Mouse (Mus musculus) CH12.LX (cell line): ENCODE measurements around the gene Nol4l.

ENCODE experiments used
- CTCF ChIP-seq, 2 experiments: IDR thresholded peaks in 1 of 2; conservative IDR thresholded peaks in 1 of 2; 2 replicates each; pipeline ENCODE4 v1.5.1; 2011 to 2012; ENCODE audit warnings: low read depth in 2 of 2, low read length in 2 of 2, improper control_type of control experiment in 1 of 2, inconsistent platforms in 1 of 2, mild to moderate bottlenecking in 1 of 2, moderate library complexity in 1 of 2
- ELF1 ChIP-seq: IDR thresholded peaks from 2 replicates; pipeline ENCODE4 v1.6.1; 2014; ENCODE audit warnings: low read depth, mild to moderate bottlenecking, inconsistent platforms, low read length, improper control_type of control experiment
- EP300 ChIP-seq: IDR thresholded peaks from 2 replicates; pipeline ENCODE4 v1.6.1; 2011; ENCODE audit warnings: low read length, improper control_type of control experiment
- HCFC1 ChIP-seq: IDR thresholded peaks from 2 replicates; pipeline ENCODE4 v1.6.1; 2012; ENCODE audit warnings: low read depth, mild to moderate bottlenecking, inconsistent platforms, low read length, improper control_type of control experiment
- JUND ChIP-seq: conservative IDR thresholded peaks from 2 replicates; pipeline ENCODE4 v1.6.1; 2011; ENCODE audit warnings: low read depth, low read length, improper control_type of control experiment
- MXI1 ChIP-seq: IDR thresholded peaks from 2 replicates; pipeline ENCODE4 v1.6.1; 2011; ENCODE audit warnings: mild to moderate bottlenecking, low read depth, low read length, improper control_type of control experiment
- MYC ChIP-seq: IDR thresholded peaks from 2 replicates; pipeline ENCODE4 v1.6.1; 2011; ENCODE audit warnings: low read depth, mild to moderate bottlenecking, improper control_type of control experiment, low read length
- NRF1 ChIP-seq: IDR thresholded peaks from 2 replicates; pipeline ENCODE4 v1.6.1; 2014; ENCODE audit warnings: low read depth, mild to moderate bottlenecking, inconsistent platforms, low read length, improper control_type of control experiment, moderate library complexity
- POLR2A ChIP-seq: IDR thresholded peaks from 2 replicates; pipeline ENCODE4 v1.6.1; 2011; ENCODE audit warnings: low read depth, mild to moderate bottlenecking, improper control_type of control experiment, low read length
- SIN3A ChIP-seq: IDR thresholded peaks from 2 replicates; pipeline ENCODE4 v1.6.1; 2012; ENCODE audit warnings: low read length, improper control_type of control experiment, inconsistent platforms
- TCF12 ChIP-seq: IDR thresholded peaks from 2 replicates; pipeline ENCODE4 v1.6.1; 2014; ENCODE audit warnings: low read depth, mild to moderate bottlenecking, inconsistent platforms, low read length, improper control_type of control experiment
- ZKSCAN1 ChIP-seq: IDR thresholded peaks from 2 replicates; pipeline ENCODE4 v1.6.1; 2012; ENCODE audit warnings: low read depth, inconsistent platforms, low read length, improper control_type of control experiment, borderline replicate concordance

DNA sequence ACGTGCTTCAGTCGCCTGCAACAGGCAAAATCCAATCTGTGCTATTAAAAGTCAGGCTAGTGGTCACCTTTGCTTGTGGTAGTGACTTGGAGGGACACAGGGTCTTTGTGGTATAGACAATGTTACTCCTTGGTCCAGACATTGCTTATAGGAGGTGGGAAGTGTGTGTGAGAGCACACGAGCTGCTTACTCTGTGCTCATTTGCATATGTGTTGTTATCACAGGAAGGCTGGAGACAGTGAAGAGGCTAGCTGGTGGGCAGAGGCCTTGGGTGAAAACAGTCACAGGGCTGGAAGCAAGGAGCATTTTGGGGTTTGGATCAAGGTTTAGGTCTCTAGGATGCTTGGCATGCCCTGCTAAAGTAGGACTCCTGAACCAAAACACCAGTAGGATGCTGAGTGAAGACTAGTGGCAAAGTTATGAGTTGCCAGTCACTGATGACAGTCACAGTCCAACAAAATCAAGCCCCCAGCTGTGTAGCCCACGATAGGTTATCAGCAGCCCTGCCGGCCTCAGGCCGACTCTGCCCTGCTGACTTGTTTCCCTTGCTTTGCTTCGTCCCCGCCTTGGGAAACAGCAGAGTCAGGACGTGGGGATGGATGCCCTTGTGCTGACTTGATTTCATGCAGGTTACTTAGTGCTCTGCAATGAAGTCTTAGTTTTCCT, 74.8 kb downstream of the Nol4l start:
- TF ChIP-seq ZKSCAN1 (no peak), JUND (no peak), ELF1 (no peak), POLR2A (no peak), SIN3A (no peak), HCFC1 (no peak), CTCF (conservative IDR thresholded peaks at IDR 0.05 in 1 of 2, IDR thresholded peaks at IDR 0.05 in 1 of 2; ENCODE audit: low read depth in 2 of 2, low read length in 2 of 2) (no peak), MYC (no peak), MXI1 (no peak), EP300 (no peak), NRF1 (no peak), TCF12 (no peak)
